Mouse (Mus musculus) layer of hippocampus, adult 8-10 months (tissue): ENCODE measurements around the gene Smim5. TPM values are rescaled to one million over a fixed set of nuclear protein-coding genes. Genes with fewer than 3 reads are reported as not detected.
"Not testable (repeated sequence)": the region's sequence is repeated elsewhere in the genome, so short reads cannot be mapped to it uniquely, and the experiment has no call there.

ENCODE experiments used
- DNase-seq, 2 experiments: peaks; one replicate each; pipeline ENCODE4 v3.0.0; 2022; ENCODE audit warnings: low spot score in 2 of 2
- total RNA-seq, 4 experiments: library from RNA; stranded (reverse); gene quantifications; 2 replicates each; pipeline ENCODE4 v1.2.4; 2022

Gene Smim5
- under 1 TPM; 0.57 to 0.96 (median 0.66) TPM for total RNA-seq

DNA sequence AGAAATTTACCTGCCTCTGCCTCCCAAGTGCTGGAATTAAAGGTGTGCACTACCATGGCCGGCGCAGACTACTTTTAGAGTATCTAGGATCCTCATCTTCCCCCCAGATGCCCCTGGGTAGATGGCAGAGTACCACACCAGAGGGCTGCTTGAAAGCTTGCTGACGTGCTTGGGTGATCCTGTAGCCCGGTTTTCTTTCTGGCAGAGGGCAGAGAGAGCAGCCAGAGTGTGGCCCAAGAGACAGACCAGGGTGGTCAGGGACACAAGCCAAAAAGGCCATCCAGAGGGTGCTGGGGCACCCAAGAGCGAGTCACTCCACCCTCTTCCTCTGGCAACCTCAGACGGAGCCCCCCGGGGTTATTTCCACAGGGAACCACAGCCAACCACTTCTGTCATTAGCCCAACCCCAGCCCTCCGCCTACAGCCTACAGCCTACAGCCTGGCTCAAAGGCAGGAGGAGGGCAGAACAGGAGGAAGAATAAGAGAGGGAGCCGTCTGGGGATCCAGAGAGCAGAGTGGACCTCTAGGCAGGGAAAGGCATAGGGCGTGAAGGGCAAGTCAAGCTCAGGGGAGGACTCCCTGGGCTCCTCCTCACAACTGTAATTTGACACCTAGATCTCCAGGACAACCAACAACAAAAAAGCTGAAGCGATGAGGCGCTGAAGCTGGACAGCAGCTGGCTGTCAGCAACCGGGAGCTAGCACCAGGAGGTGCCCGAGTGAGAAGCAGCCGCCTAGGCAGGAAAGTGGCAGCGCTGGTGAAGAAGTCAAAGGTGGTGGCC lies at the start of gene Smim5:
Smim5 (plus strand) TSS at position 481 of the 781 bp plus-strand sequence.
- no peak for DNase-seq

DNA sequence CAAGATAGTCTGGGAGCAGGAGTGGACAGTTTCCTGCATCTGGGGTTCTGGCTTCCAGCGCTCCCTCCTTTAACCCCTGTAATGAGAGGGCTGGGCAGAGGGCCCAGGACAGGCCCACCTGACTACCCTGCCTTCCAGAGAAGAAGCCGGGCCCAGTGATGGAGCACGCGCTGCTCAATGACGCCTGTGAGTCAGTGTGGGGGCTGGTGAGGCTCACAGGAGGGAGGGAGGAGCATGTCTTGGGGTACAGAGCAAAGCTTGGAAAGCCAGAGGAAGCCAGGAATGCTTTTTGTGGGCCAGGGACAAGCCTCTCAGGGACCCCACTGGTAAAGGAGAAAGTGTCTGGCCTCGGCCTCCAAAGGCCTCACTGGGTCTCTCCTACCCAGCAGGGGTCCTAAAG lies 45.1 kb upstream of the Smim5 start:
- DNase-seq, result peak in 1 of 2 experiments; percentile 15

- not testable (repeated sequence) for DNase-seq
Observed at GRCm38 (mm10) chr11:115857146-115857545, 42.6 kb upstream of the Smim5 start.

- DNase-seq, result no peak
Observed at GRCm38 (mm10) chr11:115857936-115858335, 41.8 kb upstream of the Smim5 start.

DNA sequence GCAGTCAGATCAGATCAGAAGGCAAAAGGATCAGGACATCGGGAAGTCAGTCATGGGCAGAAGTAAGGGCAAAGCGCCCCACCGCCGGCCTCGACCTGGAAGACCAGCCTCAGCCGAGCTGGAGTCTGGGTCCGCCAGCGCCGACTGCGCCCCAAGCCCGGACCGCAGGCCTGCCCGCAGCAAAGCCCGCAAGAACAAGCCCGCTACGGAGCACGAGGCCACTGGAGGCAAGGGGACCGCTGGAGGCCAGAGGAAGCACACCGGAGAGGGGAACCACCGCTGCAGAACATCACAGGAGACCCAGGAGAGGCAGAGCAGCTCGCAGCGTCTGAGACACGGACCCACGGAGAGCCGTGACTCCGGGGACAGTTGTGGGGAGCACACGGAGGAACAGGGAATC lies 41.4 kb upstream of the Smim5 start, which contains the start of gene Myo15b:
Myo15b (plus strand) TSS at position 53 of the 400 bp plus-strand sequence.
- no peak for DNase-seq

DNA sequence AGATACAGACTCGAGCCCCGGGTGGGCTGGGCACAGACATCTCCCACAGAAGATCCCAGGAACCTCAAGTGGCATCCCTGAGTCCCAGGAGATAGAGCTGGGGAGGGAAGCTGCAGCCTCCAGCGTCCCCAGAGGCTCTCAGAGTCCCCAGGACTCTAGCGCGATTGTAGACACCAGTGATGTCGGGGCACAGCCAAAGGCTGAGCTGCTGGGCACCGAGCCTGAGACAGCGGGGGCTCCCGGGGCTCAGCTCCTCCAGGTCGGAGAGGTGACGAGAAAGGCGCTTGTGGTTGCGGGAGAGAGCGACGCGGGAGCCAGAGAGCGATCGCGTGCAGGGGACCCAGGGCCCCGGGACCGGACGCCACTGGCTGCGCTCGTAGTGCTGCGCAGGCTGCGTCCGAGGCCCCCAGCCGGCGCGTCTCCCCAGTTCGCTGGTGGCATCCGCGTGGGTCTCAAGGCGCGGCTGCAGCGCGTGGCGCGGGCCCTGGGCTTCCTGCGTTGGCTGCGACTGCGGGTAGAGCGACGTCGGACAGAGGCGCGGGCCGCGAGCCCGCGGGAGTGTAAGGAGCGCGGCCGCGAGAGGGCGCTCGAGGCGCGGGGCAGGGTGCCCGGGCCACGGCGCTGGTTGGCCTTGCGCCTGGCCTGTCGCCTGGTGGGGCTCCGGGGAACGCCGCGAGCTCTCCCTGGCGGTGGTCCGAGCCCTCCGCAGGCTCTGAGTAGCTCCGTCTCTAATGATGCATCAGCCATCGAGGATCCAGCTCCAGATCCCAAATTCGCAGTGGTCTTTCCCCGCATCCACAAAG lies 40.4 kb upstream of the Smim5 start:
- DNase-seq, result peak; percentile 19 to 64

GRCm38 (mm10) chr11:115863895-115864294 lies 35.9 kb upstream of the Smim5 start:
- DNase-seq, result no peak

GRCm38 (mm10) chr11:115869393-115869792 lies 30.4 kb upstream of the Smim5 start:
- no peak for DNase-seq

GRCm38 (mm10) chr11:115872437-115872836 lies 27.3 kb upstream of the Smim5 start:
- no peak for DNase-seq

DNA sequence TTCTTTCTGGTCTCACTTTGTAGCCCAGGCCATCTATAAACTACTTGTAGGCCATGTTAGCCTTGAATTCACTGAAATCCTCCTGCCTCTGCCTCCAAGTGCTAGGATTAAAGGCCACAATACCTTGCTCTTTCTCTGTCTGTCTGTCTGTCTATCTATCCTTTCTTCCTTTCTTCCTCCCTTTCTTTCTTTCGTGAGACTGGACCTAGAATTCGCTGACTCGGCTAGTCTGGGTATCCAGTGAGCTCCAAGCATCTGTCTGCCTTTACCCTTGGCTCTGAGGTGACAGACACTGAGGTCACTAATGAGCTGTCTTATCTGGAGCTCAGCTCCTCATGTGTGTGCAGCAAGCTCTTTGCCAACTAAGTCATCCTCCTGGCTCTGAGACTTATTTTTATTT lies 23.8 kb upstream of the Smim5 start:
- DNase-seq, result no peak

DNA sequence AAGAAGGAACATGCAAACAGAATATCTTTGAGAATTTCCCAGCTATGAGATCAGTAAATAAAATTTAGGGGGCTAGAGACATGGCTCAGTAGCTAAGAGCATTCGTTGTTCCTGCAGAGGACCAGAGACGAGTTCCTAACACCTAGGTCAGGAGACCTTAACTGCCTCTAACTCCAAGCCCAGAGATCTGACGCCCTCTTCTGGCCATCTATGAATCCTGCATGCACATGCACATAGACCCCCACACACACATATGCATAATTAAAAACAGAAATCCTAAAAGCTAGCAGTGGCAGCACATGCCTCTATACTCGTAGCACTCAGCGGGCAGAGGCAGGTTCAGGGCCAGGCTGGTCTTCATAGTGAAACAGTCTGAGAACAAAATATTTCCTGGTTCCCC lies 23.3 kb upstream of the Smim5 start:
- no peak for DNase-seq

- DNase-seq, result no peak
Observed at GRCm38 (mm10) chr11:115877174-115877755, 22.5 kb upstream of the Smim5 start.

DNA sequence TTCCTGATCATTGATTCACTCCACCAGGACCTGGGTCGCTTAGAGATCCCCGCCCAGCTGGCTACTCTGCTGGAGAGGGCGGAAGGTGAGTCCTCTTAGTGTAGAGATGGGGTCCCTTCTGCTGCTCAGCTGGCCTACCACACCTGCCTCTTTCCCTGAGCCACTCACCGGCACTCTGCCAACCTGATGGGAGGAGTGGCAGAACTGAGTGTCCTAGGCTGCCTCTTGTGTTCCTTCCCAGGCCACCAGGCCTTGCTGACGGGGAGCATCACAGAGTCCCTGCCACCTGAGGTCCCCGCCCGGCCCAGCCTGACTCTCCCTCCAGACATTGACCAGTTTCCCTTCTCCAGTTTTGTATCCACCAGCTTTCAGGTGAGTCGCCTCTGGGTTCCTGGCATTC lies 21.7 kb upstream of the Smim5 start:
- no peak for DNase-seq

DNA sequence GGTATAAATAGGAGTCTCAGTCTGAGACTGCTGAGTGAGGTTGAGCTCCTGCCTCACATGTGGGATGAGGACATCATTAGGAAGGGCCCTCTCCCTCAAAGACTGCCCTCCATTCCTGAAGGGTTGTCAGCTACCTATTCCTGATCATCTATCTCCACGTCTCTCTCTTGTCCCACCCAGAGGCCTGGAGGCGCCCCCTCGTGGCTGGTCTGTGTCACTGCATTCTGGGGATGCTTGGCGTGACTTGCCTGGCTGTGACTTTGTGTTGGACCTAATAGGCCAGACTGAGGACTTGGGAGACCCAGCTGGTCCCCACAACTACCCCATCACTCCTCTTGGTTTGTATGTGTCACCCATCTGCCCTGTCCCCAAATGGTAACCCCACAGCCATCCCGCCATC lies 18.8 kb upstream of the Smim5 start:
- no peak for DNase-seq

GRCm38 (mm10) chr11:115883251-115883650 lies 16.5 kb upstream of the Smim5 start:
- DNase-seq, result no peak

GRCm38 (mm10) chr11:115884361-115884760 lies 15.4 kb upstream of the Smim5 start:
- DNase-seq, result no peak

- no peak for DNase-seq
Observed at GRCm38 (mm10) chr11:115885281-115885680, 14.5 kb upstream of the Smim5 start.

DNA sequence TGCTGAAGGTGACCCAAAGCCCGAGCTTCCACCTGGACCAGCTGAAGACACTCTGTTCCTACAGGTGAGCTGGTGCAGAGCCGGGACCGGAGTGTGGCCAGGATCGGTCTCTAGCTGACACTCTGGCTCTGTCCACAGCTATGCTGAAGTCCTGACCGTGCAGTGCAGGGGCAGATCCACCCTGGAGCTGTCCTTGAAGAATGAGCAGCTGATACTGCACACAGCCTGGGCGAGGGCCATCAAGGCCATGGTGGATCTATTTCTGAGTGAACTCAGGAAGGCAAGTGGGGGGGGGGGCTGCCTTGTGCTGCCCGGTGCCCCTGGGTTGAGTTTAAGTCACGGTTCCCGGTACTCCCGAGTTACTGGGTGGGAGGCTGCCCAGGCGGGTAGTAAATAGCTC lies 13.3 kb upstream of the Smim5 start:
- DNase-seq, result no peak

DNA sequence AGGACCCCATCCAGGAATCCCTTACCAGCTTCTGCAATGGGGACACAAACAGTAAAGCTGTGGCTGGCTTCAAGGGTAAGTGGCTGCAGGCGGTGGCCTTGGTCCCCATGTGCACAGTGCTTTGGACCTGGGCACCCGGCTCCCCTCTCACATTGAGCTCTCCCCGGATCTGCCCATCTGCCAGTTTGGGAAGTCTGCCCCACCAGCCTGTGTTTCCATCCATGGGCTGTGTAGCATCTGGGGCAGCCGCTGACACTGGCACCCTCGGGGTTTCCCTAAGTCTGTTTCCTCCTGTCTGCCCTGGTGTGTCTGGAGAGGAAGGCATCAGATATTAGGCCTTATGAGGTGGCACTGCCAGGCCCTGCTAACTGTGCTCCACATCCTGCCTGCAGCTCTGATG lies 11.7 kb upstream of the Smim5 start:
- DNase-seq, result no peak

DNA sequence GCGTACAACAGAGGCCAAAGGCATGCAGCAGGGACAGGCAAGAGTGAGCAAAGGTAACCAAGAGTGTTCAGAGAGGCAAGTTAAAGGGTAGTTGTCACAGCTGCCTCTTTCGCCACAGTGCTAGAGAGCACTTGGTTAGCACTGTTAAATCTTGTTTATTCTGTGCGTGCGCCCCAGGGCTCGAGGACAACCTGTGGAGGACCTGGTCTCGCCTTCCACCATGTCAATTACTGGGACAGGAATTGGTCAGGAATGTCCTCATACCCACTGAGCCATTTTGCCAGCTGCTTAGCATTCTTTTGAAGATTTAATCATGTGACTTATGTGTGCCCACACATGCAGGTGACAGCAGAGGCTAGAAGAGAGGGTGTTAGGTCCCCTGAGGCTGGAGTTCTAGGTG lies 10.6 kb upstream of the Smim5 start:
- DNase-seq, result no peak

GRCm38 (mm10) chr11:115892213-115892612 lies 7.6 kb upstream of the Smim5 start:
- DNase-seq, result no peak

DNA sequence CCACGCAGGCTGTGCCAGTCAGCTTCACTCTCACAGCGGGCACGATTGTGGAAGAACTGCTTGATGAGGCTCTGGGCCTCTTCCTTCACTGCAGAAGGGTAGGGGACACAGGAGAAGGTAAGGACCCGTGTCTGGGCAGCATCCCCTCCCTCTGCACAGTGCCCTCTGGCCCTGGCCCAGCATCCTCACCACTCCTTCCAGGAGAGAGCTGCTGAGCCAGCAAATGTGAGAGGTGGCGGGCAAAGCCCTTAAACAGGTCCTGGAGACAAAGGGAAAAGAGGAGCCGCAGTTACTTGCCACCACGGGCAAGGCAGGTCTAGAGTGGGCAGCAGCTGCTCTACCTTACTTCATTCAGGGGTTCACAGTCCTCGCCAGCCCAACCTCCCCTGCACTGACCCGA lies 6.7 kb upstream of the Smim5 start:
- no peak for DNase-seq
